Mouse (Mus musculus): ENCODE measurements at regions not wholly inside any gene's neighbourhood (a gene's known extent, or its start where the extent isn't known, plus 50 kb on each side); places are given as distances from the start of the nearest gene placed in this dataset.

GRCm38 (mm10) chr10:21525555-21525954, 67.4 kb upstream of the 1700020N01Rik start:
- no peaks in the 10 kb centered on the region for H3K27me3 ChIP-seq
- no peak overlapping the region for H3K9ac ChIP-seq
- no peaks in the 10 kb centered on the region for H3K9me3 ChIP-seq
- no peaks in the 10 kb centered on the region for H3K36me3 ChIP-seq
- no peak overlapping the region for H3K27ac ChIP-seq
- no peak overlapping the region for H3K4me2 ChIP-seq (replicated peaks)
- WGBS = 59% methylated on average over 2 of the region's 2 CpGs
- no peak overlapping the region for H3K4me3 ChIP-seq
- ATAC-seq (ENCODE audit: low FRiP score, low read depth) = no peak
- H3K4me1 ChIP-seq = no peaks in the 10 kb centered on the region

- H3K4me1 ChIP-seq = peaks cover 6% of the 10 kb centered on the region; the same call in 1 of the 2 replicates
- no peak overlapping the region for H3K9ac ChIP-seq
- no peak for ATAC-seq (ENCODE audit: low FRiP score, low read depth)
- WGBS = 84% methylated on average over 3 of the region's 3 CpGs
- H3K27me3 ChIP-seq = no peaks in the 10 kb centered on the region
- H3K36me3 ChIP-seq = no peaks in the 10 kb centered on the region
- H3K4me2 ChIP-seq (replicated peaks) = no peak overlapping the region
- H3K9me3 ChIP-seq = no peaks in the 10 kb centered on the region
- H3K4me3 ChIP-seq = no peak overlapping the region
- H3K27ac ChIP-seq = no peak overlapping the region
Measured at GRCm38 (mm10) chr10:21528396-21528795, 64.5 kb upstream of the 1700020N01Rik start.

GRCm38 (mm10) chr10:21529098-21529749, 63.7 kb upstream of the 1700020N01Rik start:
- H3K9me3 ChIP-seq = no peaks in the 10 kb centered on the region
- peaks cover 6% of the 10 kb centered on the region; the same call in 1 of the 2 replicates for H3K4me1 ChIP-seq
- 72% methylated on average over 10 of the region's 10 CpGs for WGBS
- H3K27ac ChIP-seq = no peak overlapping the region
- ATAC-seq (ENCODE audit: low FRiP score, low read depth) = no peak
- no peaks in the 10 kb centered on the region for H3K36me3 ChIP-seq
- no peak overlapping the region for H3K9ac ChIP-seq
- no peak overlapping the region for H3K4me2 ChIP-seq (replicated peaks)
- H3K27me3 ChIP-seq = no peaks in the 10 kb centered on the region
- H3K4me3 ChIP-seq = no peak overlapping the region

GRCm38 (mm10) chr10:21532142-21532541, 60.8 kb upstream of the 1700020N01Rik start:
- no peak for ATAC-seq (ENCODE audit: low FRiP score, low read depth)
- no peak overlapping the region for H3K4me3 ChIP-seq
- H3K36me3 ChIP-seq = no peaks in the 10 kb centered on the region
- no peaks in the 10 kb centered on the region for H3K9me3 ChIP-seq
- WGBS = 53% methylated on average over 1 of the region's 1 CpGs
- H3K4me1 ChIP-seq = peaks cover 6% of the 10 kb centered on the region; the same call in 1 of the 2 replicates
- H3K9ac ChIP-seq = no peak overlapping the region
- H3K27ac ChIP-seq = no peak overlapping the region
- no peak overlapping the region for H3K4me2 ChIP-seq (replicated peaks)
- H3K27me3 ChIP-seq = no peaks in the 10 kb centered on the region

- no peak overlapping the region for H3K4me2 ChIP-seq (replicated peaks)
- H3K4me3 ChIP-seq = no peak overlapping the region
- no peak overlapping the region for H3K9ac ChIP-seq
- H3K9me3 ChIP-seq = no peaks in the 10 kb centered on the region
- ATAC-seq (ENCODE audit: low FRiP score, low read depth) = no peak
- H3K27ac ChIP-seq = no peak overlapping the region
- no peaks in the 10 kb centered on the region for H3K36me3 ChIP-seq
- H3K27me3 ChIP-seq = no peaks in the 10 kb centered on the region
- peaks cover 6% of the 10 kb centered on the region; the same call in 1 of the 2 replicates for H3K4me1 ChIP-seq
- WGBS = 72% methylated on average over 5 of the region's 5 CpGs
Measured at GRCm38 (mm10) chr10:21535631-21536030, 57.3 kb upstream of the 1700020N01Rik start.

- WGBS = 64% methylated on average over 6 of the region's 6 CpGs
- no peak for ATAC-seq (ENCODE audit: low FRiP score, low read depth)
Measured at GRCm38 (mm10) chr10:21538481-21538880, 54.5 kb upstream of the 1700020N01Rik start.

More at GRCm38 (mm10) chr10:21538481-21538880, 54.5 kb upstream of the 1700020N01Rik start:
- H3K9me3 ChIP-seq = no peaks in the 10 kb centered on the region
- no peak overlapping the region for H3K4me2 ChIP-seq (replicated peaks)
- H3K9ac ChIP-seq = no peak overlapping the region
- H3K4me1 ChIP-seq = no peaks in the 10 kb centered on the region
- H3K36me3 ChIP-seq = no peaks in the 10 kb centered on the region
- no peak overlapping the region for H3K27ac ChIP-seq
- no peak overlapping the region for H3K4me3 ChIP-seq
- no peaks in the 10 kb centered on the region for H3K27me3 ChIP-seq

Data from limb, embryonic 13.5 days (tissue).